Mouse (Mus musculus) brain, embryonic 14.5 days (tissue): ENCODE data around the gene Cbfa2t3.

Source experiments
- CTCF ChIP-seq: fragments of 200-500 bp; IDR thresholded peaks from 2 replicates; pipeline ENCODE4 v1.5.1; 2012; ENCODE audit warnings: inconsistent platforms, mild to moderate bottlenecking, moderate library complexity, borderline replicate concordance; ENCODE audit not compliant: insufficient read depth, insufficient read length; ENCODE audit errors: extremely low read depth
- POLR2A ChIP-seq: fragments of 200-500 bp; IDR thresholded peaks from 2 replicates; pipeline ENCODE4 v1.6.1; 2012; ENCODE audit warnings: mild to moderate bottlenecking, inconsistent platforms, borderline replicate concordance; ENCODE audit not compliant: poor library complexity, insufficient read depth, insufficient read length, severe bottlenecking; ENCODE audit errors: extremely low read depth

DNA sequence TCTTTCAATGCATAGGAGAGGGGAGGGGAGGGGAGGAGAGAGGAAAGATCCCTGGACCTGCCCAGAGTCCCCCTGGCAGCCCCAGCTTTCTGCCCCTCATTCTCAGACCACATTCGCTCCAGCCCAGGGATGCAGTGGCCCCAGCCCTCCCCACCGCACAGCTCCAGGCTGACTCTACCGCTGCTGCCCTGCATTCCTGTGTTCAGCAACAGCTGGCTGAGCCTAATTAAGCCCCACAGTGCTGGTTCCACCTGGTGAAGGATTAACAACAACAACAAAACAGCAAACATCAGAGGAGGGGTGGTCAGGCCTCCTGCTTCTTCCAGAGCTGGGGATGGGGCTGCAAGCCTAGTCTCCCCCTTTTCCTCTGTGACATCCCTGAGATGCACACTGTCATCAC is 29.7 kb upstream of the Cbfa2t3 start:
- TF ChIP-seq POLR2A (no peak), CTCF (no peak)
